Mouse (Mus musculus) intestine, embryonic 14.5 days (tissue): ENCODE results near the gene Adamts6. TPM values are rescaled to one million over a fixed set of nuclear protein-coding genes. Genes with fewer than 3 reads are reported as not detected.

Experiments used
- ATAC-seq: fragments of 200-750 bp; cut with Nextera tagmentation; replicated peaks from 2 replicates; pipeline ENCODE4 v1.8.0; 2017; ENCODE audit warnings: low read depth, moderate number of reproducible peaks, moderate TSS enrichment, moderate library complexity; ENCODE audit not compliant: low FRiP score, low TSS enrichment
- DNase-seq: peaks from one replicate; pipeline ENCODE4 v3.0.0-alpha.2; 2018; ENCODE audit warnings: low spot score
- H3K27ac ChIP-seq: fragments of 300-500 bp; sonication (generic); 2 replicates; pipeline ENCODE4 v1.5.1; 2014; ENCODE audit warnings: low read depth, mild to moderate bottlenecking, control low read depth
- H3K27me3 ChIP-seq: fragments of 300-500 bp; sonication (generic); replicated peaks from 2 replicates; pipeline ENCODE4 v1.6.1; 2014; ENCODE audit warnings: low read length, control low read depth; ENCODE audit not compliant: control insufficient read depth, insufficient read depth
- H3K36me3 ChIP-seq: fragments of 300-500 bp; sonication (generic); 2 replicates; pipeline ENCODE4 v1.6.1; 2014; ENCODE audit warnings: low read length, control low read depth; ENCODE audit not compliant: control insufficient read depth, insufficient read depth
- H3K4me1 ChIP-seq: fragments of 300-500 bp; sonication (generic); replicated peaks from 2 replicates; pipeline ENCODE4 v1.6.1; 2014; ENCODE audit warnings: low read length, control low read depth, mixed read lengths; ENCODE audit not compliant: control insufficient read depth, insufficient read depth
- H3K4me2 ChIP-seq: fragments of 300-500 bp; sonication (generic); 2 replicates; pipeline ENCODE4 v1.6.1; 2014; ENCODE audit warnings: low read length
- H3K4me3 ChIP-seq: fragments of 300-500 bp; sonication (generic); 2 replicates; pipeline ENCODE4 v1.5.1; 2014; ENCODE audit warnings: low read depth, low read length, control low read depth, mixed read lengths
- H3K9ac ChIP-seq: fragments of 300-500 bp; sonication (generic); 2 replicates; pipeline ENCODE4 v1.6.1; 2014; ENCODE audit warnings: mild to moderate bottlenecking, low read length
- H3K9me3 ChIP-seq: fragments of 300-500 bp; sonication (generic); 2 replicates; pipeline ENCODE4 v1.6.1; 2016; ENCODE audit warnings: low read length, control low read depth; ENCODE audit not compliant: control insufficient read depth
- WGBS: fragments of 180-500 bp; shearing (Covaris S2); extraction: QIAGEN DNeasy Blood & Tissue Kit; methylation state at CpG from one replicate; pipeline ENCODE4 v1.1.7; 2014; 5-methylcytosine and 5-hydroxymethylcytosine counted together
- polyA plus RNA-seq: library from polyadenylated mRNA; unstranded; fragments of >200 nt; fragmentation: Nextera tagmentation; extraction: Ambion mirVana; gene quantifications from 2 replicates; pipeline ENCODE4 v1.2.1, GENCODE M21; 2014

Adamts6 gene
- polyA plus RNA-seq, 1 experiment from 2014 or later: 4.5 TPM

- DNase-seq (no peak), ATAC-seq (no peak)
- no peak overlapping the region for H3K27ac ChIP-seq
- 68% methylated on average over 1 of the region's 1 CpGs for WGBS
- H3K9ac ChIP-seq: no peak overlapping the region
- no peak overlapping the region for H3K4me3 ChIP-seq
- no peak overlapping the region for H3K4me2 ChIP-seq
- H3K9me3 ChIP-seq: no peaks in the 10 kb centered on the region
- no peaks in the 10 kb centered on the region for H3K4me1 ChIP-seq
- H3K27me3 ChIP-seq: no peaks in the 10 kb centered on the region
- peaks cover 12% of the 10 kb centered on the region for H3K36me3 ChIP-seq
Measured at GRCm38 (mm10) chr13:104445437-104445836, 157.8 kb downstream of the Adamts6 start.

- 55% methylated on average over 1 of the region's 1 CpGs for WGBS
- no peaks in the 10 kb centered on the region for H3K9me3 ChIP-seq
- no peak for DNase-seq
- peaks cover 12% of the 10 kb centered on the region for H3K36me3 ChIP-seq
- no peak overlapping the region for H3K9ac ChIP-seq
- H3K27ac ChIP-seq: no peak overlapping the region
- no peaks in the 10 kb centered on the region for H3K27me3 ChIP-seq
- H3K4me1 ChIP-seq: no peaks in the 10 kb centered on the region
- ATAC-seq: no peak
- H3K4me2 ChIP-seq: no peak overlapping the region
- H3K4me3 ChIP-seq: no peak overlapping the region
Measured at GRCm38 (mm10) chr13:104446974-104447373, 159.3 kb downstream of the Adamts6 start.

- H3K27ac ChIP-seq: no peak overlapping the region
- DNase-seq: no peak
- no peak overlapping the region for H3K9ac ChIP-seq
- no peak overlapping the region for H3K4me2 ChIP-seq
- no peak overlapping the region for H3K4me3 ChIP-seq
- H3K36me3 ChIP-seq: peaks cover 12% of the 10 kb centered on the region
- no peak for ATAC-seq
- no peaks in the 10 kb centered on the region for H3K9me3 ChIP-seq
- H3K4me1 ChIP-seq: no peaks in the 10 kb centered on the region
- no peaks in the 10 kb centered on the region for H3K27me3 ChIP-seq
Measured at GRCm38 (mm10) chr13:104447470-104447869, 159.8 kb downstream of the Adamts6 start.

GRCm38 (mm10) chr13:104448349-104448748, 160.7 kb downstream of the Adamts6 start:
- Histone ChIP-seq H3K9ac (no peak overlapping the region), H3K4me2 (no peak overlapping the region), H3K9me3 (no peaks in the 10 kb centered on the region), H3K4me1 (no peaks in the 10 kb centered on the region), H3K27me3 (no peaks in the 10 kb centered on the region), H3K36me3 (peaks cover 12% of the 10 kb centered on the region), H3K27ac (no peak overlapping the region), H3K4me3 (no peak overlapping the region)
- WGBS: 91% methylated on average over 1 of the region's 1 CpGs
- ATAC-seq (no peak), DNase-seq (no peak)

- no peak for ATAC-seq
- no peak overlapping the region for H3K9ac ChIP-seq
- no peak overlapping the region for H3K4me2 ChIP-seq
- H3K27me3 ChIP-seq: no peaks in the 10 kb centered on the region
- no peaks in the 10 kb centered on the region for H3K9me3 ChIP-seq
- no peak for DNase-seq
- no peak overlapping the region for H3K4me3 ChIP-seq
- WGBS: 95% methylated on average over 1 of the region's 1 CpGs
- no peak overlapping the region for H3K27ac ChIP-seq
- no peaks in the 10 kb centered on the region for H3K36me3 ChIP-seq
- no peaks in the 10 kb centered on the region for H3K4me1 ChIP-seq
Measured at GRCm38 (mm10) chr13:104453271-104453974, 165.8 kb downstream of the Adamts6 start.

GRCm38 (mm10) chr13:104460287-104460686, 172.7 kb downstream of the Adamts6 start:
- H3K27me3 ChIP-seq: no peaks in the 10 kb centered on the region
- no peak overlapping the region for H3K27ac ChIP-seq
- no peak overlapping the region for H3K9ac ChIP-seq
- WGBS: 95% methylated on average over 1 of the region's 1 CpGs
- no peaks in the 10 kb centered on the region for H3K9me3 ChIP-seq
- no peaks in the 10 kb centered on the region for H3K4me1 ChIP-seq
- no peak for DNase-seq
- H3K4me3 ChIP-seq: no peak overlapping the region
- H3K36me3 ChIP-seq: no peaks in the 10 kb centered on the region
- no peak overlapping the region for H3K4me2 ChIP-seq
- ATAC-seq: no peak

GRCm38 (mm10) chr13:104468061-104468460, 180.4 kb downstream of the Adamts6 start:
- Histone ChIP-seq H3K27me3 (no peaks in the 10 kb centered on the region), H3K36me3 (no peaks in the 10 kb centered on the region), H3K4me3 (no peak overlapping the region), H3K4me1 (no peaks in the 10 kb centered on the region), H3K9ac (no peak overlapping the region), H3K4me2 (no peak overlapping the region), H3K27ac (no peak overlapping the region), H3K9me3 (no peaks in the 10 kb centered on the region)
- ATAC-seq (no peak), DNase-seq (no peak)
- WGBS: 74% methylated on average over 1 of the region's 1 CpGs

GRCm38 (mm10) chr13:104476285-104476956, 188.8 kb downstream of the Adamts6 start:
- Histone ChIP-seq H3K27ac (no peak overlapping the region), H3K27me3 (no peaks in the 10 kb centered on the region), H3K9ac (no peak overlapping the region), H3K9me3 (no peaks in the 10 kb centered on the region), H3K36me3 (peaks cover 5% of the 10 kb centered on the region; the same call in 1 of the 2 replicates), H3K4me2 (no peak overlapping the region), H3K4me1 (no peaks in the 10 kb centered on the region), H3K4me3 (no peak overlapping the region)
- ATAC-seq (no peak), DNase-seq (no peak)
- WGBS: 78% methylated on average over 9 of the region's 9 CpGs
